Mouse (Mus musculus): ENCODE measurements around the gene Rbms2.
A peak's percentile ranks its signal among the peaks of the same experiment; 100 is the strongest.

Gene Rbms2

GRCm38 (mm10) chr10:128133650-128134332 is 46.3 kb downstream of the Rbms2 start:
- no peak for DNase-seq

GRCm38 (mm10) chr10:128131812-128132211 is 48.3 kb downstream of the Rbms2 start:
- DNase-seq = no peak

- DNase-seq = no peak
Observed at GRCm38 (mm10) chr10:128131297-128131696, 48.8 kb downstream of the Rbms2 start.

- DNase-seq = no peak
Observed at GRCm38 (mm10) chr10:128128143-128128542, 52.0 kb downstream of the Rbms2 start.

GRCm38 (mm10) chr10:128127497-128127896 is 52.6 kb downstream of the Rbms2 start:
- no peak for DNase-seq

GRCm38 (mm10) chr10:128125951-128126350 is 54.1 kb downstream of the Rbms2 start:
- no peak for DNase-seq

- no peak for DNase-seq
Observed at GRCm38 (mm10) chr10:128124831-128125230, 55.3 kb downstream of the Rbms2 start.

GRCm38 (mm10) chr10:128123833-128124232 is 56.3 kb downstream of the Rbms2 start:
- no peak for DNase-seq

- DNase-seq = no peak
Observed at GRCm38 (mm10) chr10:128111227-128111626, 68.9 kb downstream of the Rbms2 start.

- no peak for DNase-seq
Observed at GRCm38 (mm10) chr10:128110103-128110761, 69.9 kb downstream of the Rbms2 start.

GRCm38 (mm10) chr10:128097587-128097971 is 82.5 kb downstream of the Rbms2 start:
- DNase-seq = peak; percentile 61

GRCm38 (mm10) chr10:128096693-128097586 is 83.2 kb downstream of the Rbms2 start:
- peak; percentile 83 for DNase-seq

- no peak for DNase-seq
Observed at GRCm38 (mm10) chr10:128096313-128096692, 83.8 kb downstream of the Rbms2 start.

GRCm38 (mm10) chr10:128095003-128095636 is 85.0 kb downstream of the Rbms2 start:
- DNase-seq = no peak

GRCm38 (mm10) chr10:128094340-128094968 is 85.6 kb downstream of the Rbms2 start:
- DNase-seq = peak; percentile 89

- DNase-seq = peak; percentile 40
Observed at GRCm38 (mm10) chr10:128093496-128094294, 86.4 kb downstream of the Rbms2 start.

- peak; percentile 87 for DNase-seq
Observed at GRCm38 (mm10) chr10:128092506-128093495, 87.3 kb downstream of the Rbms2 start.

GRCm38 (mm10) chr10:128091564-128092505 is 88.3 kb downstream of the Rbms2 start, which contains the start of gene Baz2a:
TSS of gene Baz2a (plus strand) at chr10:128091577.
- peak; percentile 80 for DNase-seq

All from kidney, adult 18-20 months (tissue).